Mouse (Mus musculus) stomach, embryonic 16.5 days (tissue): ENCODE data around the gene Snd1. TPM values are rescaled to one million over a fixed set of nuclear protein-coding genes. Genes with fewer than 3 reads are reported as not detected.
A peak's percentile ranks its signal among the peaks of the same experiment; 100 is the strongest.

Source experiments
- ATAC-seq: fragments of 200-750 bp; cut with Nextera tagmentation; 2 replicates; pipeline ENCODE4 v1.8.0; 2017; ENCODE audit warnings: moderate number of reproducible peaks, moderate TSS enrichment; ENCODE audit not compliant: insufficient read depth, low FRiP score
- H3K27ac ChIP-seq: fragments of 300-500 bp; sonication (generic); 2 replicates; pipeline ENCODE4 v1.5.1; 2014; ENCODE audit warnings: low read length
- H3K27me3 ChIP-seq: fragments of 300-500 bp; sonication (generic); 2 replicates; pipeline ENCODE4 v1.6.1; 2014; ENCODE audit warnings: low read length, control low read depth, mixed read lengths; ENCODE audit not compliant: control insufficient read depth, insufficient read depth
- H3K36me3 ChIP-seq: fragments of 300-500 bp; sonication (generic); 2 replicates; pipeline ENCODE4 v1.6.1; 2014; ENCODE audit warnings: low read length; ENCODE audit not compliant: control insufficient read depth, insufficient read depth
- H3K4me1 ChIP-seq: fragments of 300-500 bp; sonication (generic); 2 replicates; pipeline ENCODE4 v1.6.1; 2014; ENCODE audit warnings: low read length, control low read depth, mixed read lengths; ENCODE audit not compliant: control insufficient read depth, insufficient read depth
- H3K4me2 ChIP-seq: fragments of 300-500 bp; sonication (generic); 2 replicates; pipeline ENCODE4 v1.6.1; 2014; ENCODE audit warnings: low read depth, low read length, mixed read lengths
- H3K4me3 ChIP-seq: fragments of 300-500 bp; sonication (generic); replicated peaks from 2 replicates; pipeline ENCODE4 v1.5.1; 2014; ENCODE audit warnings: mild to moderate bottlenecking, low read length
- H3K9ac ChIP-seq: fragments of 300-500 bp; sonication (generic); 2 replicates; pipeline ENCODE4 v1.6.1; 2014; ENCODE audit warnings: low read length
- H3K9me3 ChIP-seq: fragments of 300-500 bp; sonication (generic); replicated peaks from 2 replicates; pipeline ENCODE4 v1.6.1; 2016; ENCODE audit warnings: low read length, control low read depth; ENCODE audit not compliant: control insufficient read depth
- WGBS: fragments of 180-500 bp; shearing (Covaris S2); extraction: QIAGEN DNeasy Blood & Tissue Kit; methylation state at CpG from one replicate; pipeline ENCODE4 v1.1.7; 2014; 5-methylcytosine and 5-hydroxymethylcytosine counted together
- polyA plus RNA-seq: library from polyadenylated mRNA; unstranded; fragments of >200 nt; fragmentation: Nextera tagmentation; extraction: Ambion mirVana; gene quantifications from 2 replicates; pipeline ENCODE4 v1.2.1, GENCODE M21; 2015

Gene Snd1
- polyA plus RNA-seq, 1 experiment from 2014 or later, result 136 TPM

DNA sequence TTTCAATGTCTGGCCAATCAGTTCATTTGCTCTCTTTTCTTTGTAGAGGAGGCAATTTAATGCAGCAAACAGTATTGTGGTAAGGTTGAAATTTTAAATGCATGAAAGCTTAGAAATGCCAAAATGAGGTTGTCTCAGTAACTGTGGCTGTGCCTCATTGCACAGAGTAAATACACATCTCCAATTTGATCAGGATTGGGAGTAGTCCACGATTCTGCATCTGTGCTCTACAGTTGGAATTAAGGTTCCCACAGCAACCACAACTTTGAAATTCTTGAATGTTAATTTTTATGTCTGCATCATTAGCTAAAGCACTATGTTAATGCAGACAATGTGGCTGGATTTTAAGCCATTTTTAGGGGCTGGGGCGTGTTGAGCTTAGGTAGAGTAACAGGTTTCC lies 72.0 kb downstream of the Snd1 start:
- WGBS, result 82% methylated on average over 2 of the region's 2 CpGs

GRCm38 (mm10) chr6:28549374-28549773 lies 74.4 kb downstream of the Snd1 start:
- ATAC-seq, result no peak
- no peak overlapping the region for H3K27ac ChIP-seq
- no peak overlapping the region for H3K9ac ChIP-seq
- no peaks in the 10 kb centered on the region for H3K27me3 ChIP-seq
- no peaks in the 10 kb centered on the region for H3K9me3 ChIP-seq
- peaks cover 17% of the 10 kb centered on the region; the same call in 1 of the 2 replicates for H3K36me3 ChIP-seq
- no peak overlapping the region for H3K4me2 ChIP-seq
- WGBS, result 90% methylated on average over 2 of the region's 2 CpGs
- H3K4me3 ChIP-seq, result no peak overlapping the region
- no peaks in the 10 kb centered on the region for H3K4me1 ChIP-seq

More for the DNA sequence above, 72.0 kb downstream of the Snd1 start:
- Histone ChIP-seq H3K4me1 (no peaks in the 10 kb centered on the region), H3K4me2 (no peak overlapping the region), H3K27me3 (no peaks in the 10 kb centered on the region), H3K27ac (no peak overlapping the region), H3K9ac (no peak overlapping the region), H3K9me3 (no peaks in the 10 kb centered on the region), H3K4me3 (no peak overlapping the region), H3K36me3 (peaks cover 17% of the 10 kb centered on the region; the same call in 1 of the 2 replicates)
- no peak for ATAC-seq

DNA sequence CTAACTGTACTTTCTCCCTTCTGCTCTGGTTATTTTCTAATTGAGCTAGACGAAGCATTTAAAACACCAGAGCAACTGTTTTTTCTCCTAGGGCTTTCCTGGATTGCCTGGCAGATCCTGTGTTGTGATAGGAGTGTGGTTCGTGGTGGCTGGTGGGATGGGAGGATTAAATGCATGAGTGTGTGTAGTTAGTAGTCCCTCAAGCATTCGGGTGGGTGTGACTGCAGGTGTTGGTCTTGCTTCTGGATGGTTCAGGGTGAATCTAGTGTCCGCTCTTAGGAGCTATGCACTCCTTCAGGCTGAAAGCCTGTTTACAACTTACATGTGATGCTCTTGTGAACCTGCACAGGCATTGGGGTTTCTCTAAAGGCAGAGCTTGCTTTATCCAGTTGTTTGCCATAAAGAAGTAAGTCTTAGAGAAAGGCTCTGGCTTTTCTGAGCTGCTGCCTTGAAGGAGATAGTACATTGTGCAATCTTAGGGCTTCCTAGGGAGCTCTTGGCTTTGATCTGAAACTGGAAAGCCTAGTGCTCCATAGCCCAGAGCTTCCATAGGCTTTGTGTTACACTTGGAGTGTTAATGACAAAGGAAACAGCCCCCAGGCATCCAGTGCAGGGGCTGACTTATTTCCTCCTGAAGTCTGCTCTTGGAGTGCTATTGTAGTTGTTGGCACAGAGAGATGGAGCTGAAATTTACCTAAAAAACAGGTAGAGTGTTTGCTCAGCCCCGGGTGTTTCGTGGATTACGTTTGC lies 75.5 kb downstream of the Snd1 start:
- 82% methylated on average over 7 of the region's 7 CpGs for WGBS
- Histone ChIP-seq H3K4me2 (no peak overlapping the region), H3K36me3 (peaks cover 17% of the 10 kb centered on the region; the same call in 1 of the 2 replicates), H3K9me3 (no peaks in the 10 kb centered on the region), H3K4me3 (no peak overlapping the region), H3K27ac (no peak overlapping the region), H3K4me1 (0 out of 2 replicates have a peak, but pooled peaks cover 2% of the 10 kb centered on the region), H3K27me3 (no peaks in the 10 kb centered on the region), H3K9ac (no peak overlapping the region)
- ATAC-seq, result no peak

GRCm38 (mm10) chr6:28554470-28554869 lies 79.5 kb downstream of the Snd1 start:
- H3K9me3 ChIP-seq, result no peaks in the 10 kb centered on the region
- H3K27me3 ChIP-seq, result no peaks in the 10 kb centered on the region
- H3K4me1 ChIP-seq, result 0 out of 2 replicates have a peak, but pooled peaks cover 2% of the 10 kb centered on the region
- no peak overlapping the region for H3K4me2 ChIP-seq
- no peak overlapping the region for H3K27ac ChIP-seq
- no peak overlapping the region for H3K4me3 ChIP-seq
- 0 out of 2 replicates have a peak, but pooled peaks cover 3% of the 10 kb centered on the region for H3K36me3 ChIP-seq
- no peak for ATAC-seq
- WGBS, result 92% methylated on average over 1 of the region's 1 CpGs
- H3K9ac ChIP-seq, result no peak overlapping the region

- 73% methylated on average over 6 of the region's 6 CpGs for WGBS
- Histone ChIP-seq H3K4me2 (no peak overlapping the region), H3K9ac (no peak overlapping the region), H3K4me1 (0 out of 2 replicates have a peak, but pooled peaks cover 2% of the 10 kb centered on the region), H3K27ac (peak overlapping the region; percentile 32; the same call in 1 of the 2 replicates), H3K9me3 (no peaks in the 10 kb centered on the region), H3K4me3 (no peak overlapping the region), H3K36me3 (0 out of 2 replicates have a peak, but pooled peaks cover 3% of the 10 kb centered on the region), H3K27me3 (no peaks in the 10 kb centered on the region)
- no peak for ATAC-seq
Measured at GRCm38 (mm10) chr6:28555002-28555401, 80.1 kb downstream of the Snd1 start.

GRCm38 (mm10) chr6:28555428-28555827 lies 80.5 kb downstream of the Snd1 start:
- ATAC-seq, result no peak
- WGBS, result 86% methylated on average over 7 of the region's 7 CpGs
- no peaks in the 10 kb centered on the region for H3K27me3 ChIP-seq
- no peak overlapping the region for H3K4me2 ChIP-seq
- H3K9ac ChIP-seq, result no peak overlapping the region
- peak overlapping the region; percentile 32; the same call in 1 of the 2 replicates for H3K27ac ChIP-seq
- H3K4me3 ChIP-seq, result no peak overlapping the region
- no peaks in the 10 kb centered on the region for H3K9me3 ChIP-seq
- H3K4me1 ChIP-seq, result 0 out of 2 replicates have a peak, but pooled peaks cover 2% of the 10 kb centered on the region
- 0 out of 2 replicates have a peak, but pooled peaks cover 3% of the 10 kb centered on the region for H3K36me3 ChIP-seq

- 86% methylated on average over 6 of the region's 6 CpGs for WGBS
Measured at GRCm38 (mm10) chr6:28557728-28558127, 82.8 kb downstream of the Snd1 start.

DNA sequence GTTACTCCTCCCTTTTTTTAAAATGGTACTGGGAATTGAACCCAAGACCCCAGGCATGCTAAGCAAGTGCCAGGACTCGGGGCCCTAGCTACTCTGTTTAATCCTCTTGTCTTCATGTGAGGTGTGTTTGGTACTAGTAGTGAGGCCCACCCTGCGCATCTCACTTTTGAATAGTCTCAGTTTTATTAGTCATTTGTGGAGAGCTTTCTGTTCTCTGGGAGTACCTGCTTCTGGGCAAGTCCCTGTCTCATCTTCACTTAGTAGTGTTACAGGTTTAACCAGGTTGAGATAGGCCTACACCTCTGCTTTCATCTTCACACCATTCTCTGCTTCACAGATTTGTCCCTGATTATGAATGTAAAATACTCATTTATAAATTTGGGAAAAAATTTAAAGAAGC lies 84.5 kb downstream of the Snd1 start:
- H3K9ac ChIP-seq, result no peak overlapping the region
- ATAC-seq, result no peak
- 0 out of 2 replicates have a peak, but pooled peaks cover 2% of the 10 kb centered on the region for H3K4me1 ChIP-seq
- no peaks in the 10 kb centered on the region for H3K27me3 ChIP-seq
- H3K4me2 ChIP-seq, result no peak overlapping the region
- WGBS, result 86% methylated on average over 2 of the region's 2 CpGs
- H3K9me3 ChIP-seq, result no peaks in the 10 kb centered on the region
- H3K4me3 ChIP-seq, result no peak overlapping the region
- 0 out of 2 replicates have a peak, but pooled peaks cover 3% of the 10 kb centered on the region for H3K36me3 ChIP-seq
- H3K27ac ChIP-seq, result no peak overlapping the region

More at GRCm38 (mm10) chr6:28557728-28558127, 82.8 kb downstream of the Snd1 start:
- Histone ChIP-seq H3K4me1 (0 out of 2 replicates have a peak, but pooled peaks cover 2% of the 10 kb centered on the region), H3K4me2 (no peak overlapping the region), H3K27ac (no peak overlapping the region), H3K9ac (no peak overlapping the region), H3K36me3 (0 out of 2 replicates have a peak, but pooled peaks cover 3% of the 10 kb centered on the region), H3K27me3 (no peaks in the 10 kb centered on the region), H3K4me3 (no peak overlapping the region), H3K9me3 (no peaks in the 10 kb centered on the region)
- ATAC-seq, result no peak

DNA sequence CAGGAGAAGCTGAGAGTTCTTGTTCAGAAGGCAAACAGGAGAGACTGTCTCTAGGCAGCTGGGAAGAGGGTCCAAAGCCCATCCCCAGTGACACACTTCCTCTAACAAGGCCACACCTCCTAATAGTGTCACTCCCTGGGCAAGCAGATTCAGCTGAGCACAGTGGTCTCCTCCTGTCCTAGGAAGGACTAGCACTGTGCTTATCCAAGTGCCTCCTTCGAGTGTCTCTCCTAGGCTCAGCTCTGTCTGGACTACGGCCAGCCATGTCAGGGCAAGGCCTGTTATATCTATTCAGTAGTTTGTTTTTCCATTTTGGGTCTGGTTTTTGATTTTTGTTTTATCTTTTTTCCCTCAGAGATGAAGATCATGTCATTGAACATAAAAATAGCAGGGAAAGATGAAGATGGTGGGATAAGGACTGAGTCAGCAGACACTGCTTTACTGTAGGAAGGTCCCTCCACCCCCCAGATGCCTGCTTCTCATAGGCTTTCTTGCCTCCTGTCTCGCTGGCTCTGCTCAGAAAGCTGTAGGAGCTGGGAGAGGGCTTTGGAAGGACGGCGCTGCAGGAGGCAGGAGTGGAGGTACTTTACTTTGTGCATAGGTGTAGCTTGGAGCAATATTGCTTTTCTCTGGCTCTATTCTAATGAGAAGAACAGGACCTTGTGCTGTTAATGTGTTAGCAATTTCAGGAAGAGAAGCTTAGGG lies 86.5 kb downstream of the Snd1 start:
- H3K4me3 ChIP-seq, result no peak overlapping the region
- H3K27me3 ChIP-seq, result no peaks in the 10 kb centered on the region
- no peaks in the 10 kb centered on the region for H3K9me3 ChIP-seq
- ATAC-seq, result no peak
- no peak overlapping the region for H3K9ac ChIP-seq
- 85% methylated on average over 5 of the region's 5 CpGs for WGBS
- H3K36me3 ChIP-seq, result no peaks in the 10 kb centered on the region
- no peaks in the 10 kb centered on the region for H3K4me1 ChIP-seq
- no peak overlapping the region for H3K4me2 ChIP-seq
- no peak overlapping the region for H3K27ac ChIP-seq
